ENCODE assay signal across 23 mouse cellular contexts in genomic region chr9:119419852-119420438, GRCm38 (mm10). TPM values are rescaled to one million over a fixed set of nuclear protein-coding genes. Genes with fewer than 3 reads are reported as not detected.
A peak's percentile ranks its signal among the peaks of the same experiment; 100 is the strongest.
DNase-seq lines count a peak whose midpoint lies in the region; ATAC-seq and TF ChIP-seq lines count a peak whose summit lies in the region.
"Had no signal": no experiment of that assay in that cellular context is flagged by ENCODE, and none has a peak within 500 bp of the region (broad histone marks: within the 10 kb centered on the region; RNA-seq: fewer than 3 reads in every experiment).

No protein-coding gene starts in this region.

- no peaks in the 10 kb centered on the region for H3K36me3 ChIP-seq in heart, embryonic 16.5 days (ENCODE audit: control insufficient read depth, insufficient read depth)
- H3K36me3 ChIP-seq in heart, adult 2 months (ENCODE audit: control insufficient read depth, insufficient read depth, low read length), result no peaks in the 10 kb centered on the region
- peaks cover 15% of the 10 kb centered on the region; the same call in 1 of the 2 replicates for H3K36me3 ChIP-seq in E14TG2a.4 (ENCODE audit: insufficient read depth, low read length)
- H3K36me3 ChIP-seq: embryonic facial prominence, embryonic 13.5 days; G1E; liver, embryonic 12.5 days; lung, embryonic 15.5 days had no signal

- WGBS in heart, embryonic 16.5 days, result 72% methylated on average over 12 of the region's 12 CpGs
- WGBS in heart, adult 2 months, result 90% methylated on average over 12 of the region's 12 CpGs

- ATAC-seq in heart, embryonic 16.5 days (replicated peaks; ENCODE audit: extremely low read depth, insufficient read depth, low FRiP score), result 0 out of 2 replicates have a peak, but pooled peaks have one; percentile 41
- ATAC-seq: intestine, postnatal 0 days; liver, embryonic 12.5 days had no signal

- H3K79me2 ChIP-seq in heart, adult 2 months (replicated peaks; ENCODE audit: control insufficient read depth, insufficient read depth, low read length), result no peaks in the 10 kb centered on the region

- H3K4me3 ChIP-seq in heart, embryonic 16.5 days (ENCODE audit: low read length), result no peak overlapping the region
- H3K4me3 ChIP-seq in heart, adult 2 months, result no peak overlapping the region
- 0 out of 2 replicates have a peak overlapping the region, but pooled peaks have one; percentile 23 for H3K4me3 ChIP-seq in E14TG2a.4 (replicated peaks; ENCODE audit: low read length)
- H3K4me3 ChIP-seq: embryonic facial prominence, embryonic 13.5 days; layer of hippocampus, adult 2 months; left cerebral cortex, adult 2 months; liver, embryonic 12.5 days; lung, embryonic 15.5 days; midbrain, embryonic 12.5 days had no signal

- H3K9me3 ChIP-seq in heart, embryonic 16.5 days (replicated peaks; ENCODE audit: control insufficient read depth, low read length), result no peaks in the 10 kb centered on the region
- no peaks in the 10 kb centered on the region for H3K9me3 ChIP-seq in E14TG2a.4 (ENCODE audit: low read length)
- H3K9me3 ChIP-seq: embryonic facial prominence, embryonic 13.5 days; G1E; liver, embryonic 12.5 days; lung, embryonic 15.5 days; midbrain, embryonic 12.5 days had no signal

- TF ChIP-seq EP300 in heart, adult 2 months (IDR thresholded peaks at IDR 0.05; ENCODE audit: insufficient read depth, low read depth, low read length), result no peak

- TF ChIP-seq CTCF in heart, adult 2 months (IDR thresholded peaks at IDR 0.05), result no peak
- no peak for TF ChIP-seq CTCF in E14TG2a.4 (conservative IDR thresholded peaks at IDR 0.05; ENCODE audit: low read length)

- H3K27ac ChIP-seq in heart, embryonic 16.5 days (ENCODE audit: low read length), result no peak overlapping the region
- H3K27ac ChIP-seq in heart, adult 2 months, result no peak overlapping the region
- H3K27ac ChIP-seq: embryonic facial prominence, embryonic 13.5 days; kidney, postnatal 0 days; layer of hippocampus, adult 2 months; left cerebral cortex, adult 2 months; liver, embryonic 12.5 days; lung, embryonic 15.5 days; midbrain, embryonic 12.5 days had no signal

- H3K4me1 ChIP-seq in heart, embryonic 16.5 days (ENCODE audit: control insufficient read depth, insufficient read depth, low read length), result peaks cover 17% of the 10 kb centered on the region
- peaks cover 5% of the 10 kb centered on the region for H3K4me1 ChIP-seq in heart, adult 2 months (ENCODE audit: control insufficient read depth, insufficient read depth, low read length)
- peaks cover 76% of the 10 kb centered on the region for H3K4me1 ChIP-seq in E14TG2a.4 (replicated peaks; ENCODE audit: low read depth, low read length)

- no peaks in the 10 kb centered on the region for H3K27me3 ChIP-seq in heart, embryonic 16.5 days (ENCODE audit: control insufficient read depth, insufficient read depth, low read length)
- no peaks in the 10 kb centered on the region for H3K27me3 ChIP-seq in heart, adult 2 months (ENCODE audit: control insufficient read depth, insufficient read depth, low read length)
- no peaks in the 10 kb centered on the region for H3K27me3 ChIP-seq in E14TG2a.4 (ENCODE audit: insufficient read depth, low read length)
- H3K27me3 ChIP-seq: embryonic facial prominence, embryonic 13.5 days; liver, embryonic 12.5 days; lung, embryonic 15.5 days; midbrain, embryonic 12.5 days had no signal

- no peak overlapping the region for H3K9ac ChIP-seq in heart, embryonic 16.5 days (ENCODE audit: low read length)
- H3K9ac ChIP-seq in heart, adult 2 months (ENCODE audit: low read depth, low read length), result no peak overlapping the region
- H3K9ac ChIP-seq: embryonic facial prominence, embryonic 13.5 days; liver, embryonic 12.5 days; lung, embryonic 15.5 days; midbrain, embryonic 12.5 days had no signal

- intact Hi-C loops in heart, adult 2 months (cut with DNase I), result no loop called here

- H3K4me2 ChIP-seq in heart, embryonic 16.5 days (ENCODE audit: low read depth, low read length), result no peak overlapping the region
- H3K4me2 ChIP-seq: embryonic facial prominence, embryonic 13.5 days; liver, embryonic 12.5 days; lung, embryonic 15.5 days; midbrain, embryonic 12.5 days had no signal

- no peak for DNase-seq in heart, adult 2 months
- DNase-seq in ZHBTc4 (ENCODE audit: low read depth, low spot score), result peak; percentile 52
- peak; percentile 78 for DNase-seq in cerebellum, adult 9-11 months
- DNase-seq in layer of hippocampus, adult 11-12 months (ENCODE audit: low spot score), result no peak
- no peak for DNase-seq in kidney, adult 9 months
- DNase-seq: adrenal gland, adult 2 months; right cerebral cortex, postnatal 14 days had no signal

- no peak for TF ChIP-seq POLR2A in heart, adult 2 months (IDR thresholded peaks at IDR 0.05; ENCODE audit: insufficient read depth, low read depth, low read length)

RNA-seq across cellular contexts. Expression of gene Acvr2b, which starts 18.0 kb away (rescaled TPM):
- 7.3 and 8.6 TPM in 2 replicates for polyA plus RNA-seq in heart, embryonic 16.5 days (2015; fragmentation: Nextera tagmentation; extraction: Ambion mirVana)
- total RNA-seq in heart, adult 2 months (2021), result 1 to 10 TPM; 4.6 to 6.8 TPM
- polyA plus RNA-seq in heart, adult 2 months (2012; rRNA removed), result 2.2 and 3.1 TPM in 2 replicates

RNA-seq across cellular contexts. Expression of gene Exog, which starts 24.8 kb away (rescaled TPM):
- 10.7 and 11.1 TPM in 2 replicates for polyA plus RNA-seq in heart, embryonic 16.5 days (2015; fragmentation: Nextera tagmentation; extraction: Ambion mirVana)
- total RNA-seq in heart, adult 2 months (2021), result 1 to 10 TPM; 2.0 to 3.1 TPM
- polyA plus RNA-seq in heart, adult 2 months (2012; rRNA removed), result 1.7 and 2.8 TPM in 2 replicates

RNA-seq across cellular contexts. Expression of gene Slc22a14, which starts 54.6 kb away (rescaled TPM):
- polyA plus RNA-seq in heart, embryonic 16.5 days (2015; fragmentation: Nextera tagmentation; extraction: Ambion mirVana), result 0.20 TPM in 1 of 2 replicates, not detected in the other
- total RNA-seq in heart, adult 2 months (2021), result not detected
- 0.35 and 0.78 TPM in 2 replicates for polyA plus RNA-seq in heart, adult 2 months (2012; rRNA removed)
- total RNA-seq: G1E; gastrocnemius, adult 8-10 months; layer of hippocampus, adult 2 months; left cerebral cortex, adult 2 months had no signal
- polyA plus RNA-seq: adrenal gland, adult 2 months; embryonic facial prominence, embryonic 13.5 days; G1E; heart, embryonic 14.5 days; hindbrain, embryonic 11.5 days; intestine, postnatal 0 days; limb, embryonic 11.5 days; liver, embryonic 12.5 days; lung, embryonic 15.5 days; midbrain, embryonic 12.5 days; stomach, embryonic 16.5 days had no signal

Comparison
In these comparisons a context has a peak if more than half of its experiments do, and no peak if none do; other contexts are left out.
1. DNase-seq: peak in ZHBTc4 (single experiment) and cerebellum, adult 9-11 months (single experiment); none in heart, adult 2 months (0 of 2), layer of hippocampus, adult 11-12 months (single experiment) and kidney, adult 9 months (single experiment).